Mouse (Mus musculus) brain, embryonic 14.5 days (tissue): Measurements from ENCODE around the gene Gm10964.

Source experiments
- CTCF ChIP-seq: fragments of 200-500 bp; IDR thresholded peaks from 2 replicates; pipeline ENCODE4 v1.5.1; 2012; ENCODE audit warnings: inconsistent platforms, mild to moderate bottlenecking, moderate library complexity, borderline replicate concordance; ENCODE audit not compliant: insufficient read depth, insufficient read length; ENCODE audit errors: extremely low read depth
- POLR2A ChIP-seq: fragments of 200-500 bp; IDR thresholded peaks from 2 replicates; pipeline ENCODE4 v1.6.1; 2012; ENCODE audit warnings: mild to moderate bottlenecking, inconsistent platforms, borderline replicate concordance; ENCODE audit not compliant: poor library complexity, insufficient read depth, insufficient read length, severe bottlenecking; ENCODE audit errors: extremely low read depth

- TF ChIP-seq POLR2A: no peak
- no peak for TF ChIP-seq CTCF
Measured at GRCm38 (mm10) chr3:103696388-103696925, 42.7 kb upstream of the Gm10964 start.
